Mouse (Mus musculus) MEL (cell line): ENCODE measurements around the gene Sart1. TPM values are rescaled to one million over a fixed set of nuclear protein-coding genes. Genes with fewer than 3 reads are reported as not detected.

Experiments
- polyA plus RNA-seq, 2 experiments: library from polyadenylated mRNA; stranded (reverse) in 1 of 2; unstranded in 1 of 2; fragments of >175 nt in 1 of 2; fragments of >200 nt in 1 of 2; gene quantifications; 2 replicates each; pipeline versions ENCODE4 v1.2.1 to v1.2.4; 2012; ENCODE audit warnings: low replicate concordance in 2 of 2, low read depth in 1 of 2; ENCODE audit not compliant: insufficient read length in 2 of 2, insufficient read depth in 1 of 2, missing spikeins in 1 of 2
- total RNA-seq: library from RNA; depleted of rRNA; stranded (reverse); fragments of 300-350 nt; gene quantifications from 2 replicates; pipeline ENCODE4 v1.2.3, GENCODE M21; 2012; rRNA removed

Sart1 gene
- total and polyA plus RNA-seq, 3 experiments: 117 to 141 TPM; not detected in 1

Other genes with a start within 250 kb of the Sart1 start
- 5.7 TPM in 2 replicates for gene Pacs1, start 115.6 kb downstream of the Sart1 start, total RNA-seq
- 10 to 100 TPM in 1 of 2 experiments, not detected in 1; 19.9 TPM for gene Pacs1, start 115.6 kb downstream of the Sart1 start, polyA plus RNA-seq
- gene Sf3b2, start 93.2 kb downstream of the Sart1 start, total RNA-seq: 178 and 180 TPM in 2 replicates
- 100 to 1,000 TPM; 259 to 331 TPM for gene Sf3b2, start 93.2 kb downstream of the Sart1 start, polyA plus RNA-seq
- not detected in 2 replicates for gene Gal3st3, start 90.4 kb downstream of the Sart1 start, total RNA-seq
- gene Gal3st3, start 90.4 kb downstream of the Sart1 start, polyA plus RNA-seq: under 1 TPM in 1 of 2 experiments, not detected in 1; 0.04 TPM
- gene Catsper1, start 53.0 kb downstream of the Sart1 start, total RNA-seq: not detected in 2 replicates
- not detected for gene Catsper1, start 53.0 kb downstream of the Sart1 start, polyA plus RNA-seq
- gene Cst6, start 39.1 kb downstream of the Sart1 start, total RNA-seq: not detected in 2 replicates
- under 1 TPM in 1 of 2 experiments, not detected in 1; 0.26 TPM for gene Cst6, start 39.1 kb downstream of the Sart1 start, polyA plus RNA-seq
- 110 and 129 TPM in 2 replicates for gene Eif1ad, start 22.0 kb downstream of the Sart1 start, total RNA-seq
- 100 to 1,000 TPM in 1 of 2 experiments, not detected in 1; 121 TPM for gene Eif1ad, start 22.0 kb downstream of the Sart1 start, polyA plus RNA-seq
- 207 and 211 TPM in 2 replicates for gene Banf1, start 21.5 kb downstream of the Sart1 start, total RNA-seq
- 1,000 to 10,000 TPM in 1 of 2 experiments, 100 to 1,000 TPM in 1; 644 to 1,168 TPM for gene Banf1, start 21.5 kb downstream of the Sart1 start, polyA plus RNA-seq
- gene Tsga10ip, start 13.8 kb upstream of the Sart1 start, total RNA-seq: 0.54 and 0.72 TPM in 2 replicates
- 1 to 10 TPM in 1 of 2 experiments, not detected in 1; 4.5 TPM for gene Tsga10ip, start 13.8 kb upstream of the Sart1 start, polyA plus RNA-seq
- 160 and 183 TPM in 2 replicates for gene Drap1, start 36.3 kb upstream of the Sart1 start, total RNA-seq
- 100 to 1,000 TPM in 1 of 2 experiments, not detected in 1; 307 TPM for gene Drap1, start 36.3 kb upstream of the Sart1 start, polyA plus RNA-seq
- 8.4 and 8.9 TPM in 2 replicates for gene AI837181, start 36.4 kb upstream of the Sart1 start, total RNA-seq
- gene AI837181, start 36.4 kb upstream of the Sart1 start, polyA plus RNA-seq: 10 to 100 TPM in 1 of 2 experiments, not detected in 1; 41.3 TPM
- gene Fosl1, start 58.8 kb upstream of the Sart1 start, total RNA-seq: 1.1 and 2.0 TPM in 2 replicates
- gene Fosl1, start 58.8 kb upstream of the Sart1 start, polyA plus RNA-seq: 1 to 10 TPM in 1 of 2 experiments, not detected in 1; 3.1 TPM
- 3.6 and 4.1 TPM in 2 replicates for gene Ccdc85b, start 69.2 kb upstream of the Sart1 start, total RNA-seq
- gene Ccdc85b, start 69.2 kb upstream of the Sart1 start, polyA plus RNA-seq: 1 to 10 TPM in 1 of 2 experiments, not detected in 1; 7.6 TPM
- 21.9 and 28.3 TPM in 2 replicates for gene Fibp, start 71.9 kb upstream of the Sart1 start, total RNA-seq
- gene Fibp, start 71.9 kb upstream of the Sart1 start, polyA plus RNA-seq: 10 to 100 TPM in 1 of 2 experiments, not detected in 1; 63.5 TPM
- 0.15 TPM in 1 of 2 replicates, not detected in the other for gene Ctsw, start 79.8 kb upstream of the Sart1 start, total RNA-seq
- gene Ctsw, start 79.8 kb upstream of the Sart1 start, polyA plus RNA-seq: under 1 TPM in 1 of 2 experiments, not detected in 1; 0.39 TPM
- gene Efemp2, start 85.3 kb upstream of the Sart1 start, total RNA-seq: 7.5 and 10.4 TPM in 2 replicates
- 10 to 100 TPM in 1 of 2 experiments, not detected in 1; 17.7 TPM for gene Efemp2, start 85.3 kb upstream of the Sart1 start, polyA plus RNA-seq
- gene Mus81, start 99.7 kb upstream of the Sart1 start, total RNA-seq: 34.3 and 38.9 TPM in 2 replicates
- 10 to 100 TPM in 1 of 2 experiments, not detected in 1; 50.5 TPM for gene Mus81, start 99.7 kb upstream of the Sart1 start, polyA plus RNA-seq
- 880 and 979 TPM in 2 replicates for gene Cfl1, start 101.8 kb upstream of the Sart1 start, total RNA-seq
- gene Cfl1, start 101.8 kb upstream of the Sart1 start, polyA plus RNA-seq: 1,000 to 10,000 TPM in 1 of 2 experiments, not detected in 1; 2,037 TPM
- gene 1700020D05Rik, start 115.1 kb upstream of the Sart1 start, total RNA-seq: 0.19 and 0.23 TPM in 2 replicates
- under 1 TPM in 1 of 2 experiments, not detected in 1; 0.78 TPM for gene 1700020D05Rik, start 115.1 kb upstream of the Sart1 start, polyA plus RNA-seq
- 1.3 and 1.8 TPM in 2 replicates for gene Snx32, start 121.8 kb upstream of the Sart1 start, total RNA-seq
- gene Snx32, start 121.8 kb upstream of the Sart1 start, polyA plus RNA-seq: 1 to 10 TPM in 1 of 2 experiments, not detected in 1; 2.6 TPM
- gene Ovol1, start 171.9 kb upstream of the Sart1 start, total RNA-seq: not detected in 2 replicates
- under 1 TPM in 1 of 2 experiments, not detected in 1; 0.06 TPM for gene Ovol1, start 171.9 kb upstream of the Sart1 start, polyA plus RNA-seq
- gene Ap5b1, start 179.3 kb upstream of the Sart1 start, total RNA-seq: 18.0 and 18.5 TPM in 2 replicates
- gene Ap5b1, start 179.3 kb upstream of the Sart1 start, polyA plus RNA-seq: 10 to 100 TPM in 1 of 2 experiments, not detected in 1; 28.1 TPM
- gene Rnaseh2c, start 213.2 kb upstream of the Sart1 start, total RNA-seq: 109 and 124 TPM in 2 replicates
- gene Rnaseh2c, start 213.2 kb upstream of the Sart1 start, polyA plus RNA-seq: 100 to 1,000 TPM in 1 of 2 experiments, not detected in 1; 165 TPM
- gene Kat5, start 221.5 kb upstream of the Sart1 start, total RNA-seq: 51.0 and 54.5 TPM in 2 replicates
- gene Kat5, start 221.5 kb upstream of the Sart1 start, polyA plus RNA-seq: 10 to 100 TPM in 1 of 2 experiments, not detected in 1; 67.6 TPM
- gene Rela, start 248.8 kb upstream of the Sart1 start, total RNA-seq: 16.4 and 19.0 TPM in 2 replicates
- 10 to 100 TPM in 1 of 2 experiments, not detected in 1; 61.7 TPM for gene Rela, start 248.8 kb upstream of the Sart1 start, polyA plus RNA-seq